Mouse (Mus musculus): Measurements from ENCODE around the gene Olfr921. TPM values are rescaled to one million over a fixed set of nuclear protein-coding genes. Genes with fewer than 3 reads are reported as not detected.

Olfr921 gene
- not detected in 2 replicates for polyA plus RNA-seq (2012; ENCODE audit: low replicate concordance)

DNA sequence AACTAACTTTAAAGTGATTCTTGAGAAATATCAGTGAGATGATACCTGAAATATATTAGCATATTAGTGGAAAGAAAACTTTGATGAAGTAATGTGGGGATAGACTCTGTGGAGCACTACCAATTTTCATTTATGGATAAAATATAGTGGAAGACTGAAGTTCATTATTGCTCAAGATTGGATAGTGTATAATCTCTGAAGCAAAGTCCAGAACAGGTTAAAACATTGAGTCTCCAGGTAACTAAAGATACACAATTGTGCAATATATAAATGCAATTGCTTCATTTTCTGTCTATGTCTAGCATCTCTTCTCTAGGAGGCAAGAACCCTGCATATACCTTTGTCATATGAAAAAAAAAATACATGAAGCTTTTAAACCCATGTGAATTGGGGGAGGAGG is at the start of gene Olfr921:
Olfr921 (plus strand) TSS at position 301 of the 400 bp plus-strand sequence.

DNA sequence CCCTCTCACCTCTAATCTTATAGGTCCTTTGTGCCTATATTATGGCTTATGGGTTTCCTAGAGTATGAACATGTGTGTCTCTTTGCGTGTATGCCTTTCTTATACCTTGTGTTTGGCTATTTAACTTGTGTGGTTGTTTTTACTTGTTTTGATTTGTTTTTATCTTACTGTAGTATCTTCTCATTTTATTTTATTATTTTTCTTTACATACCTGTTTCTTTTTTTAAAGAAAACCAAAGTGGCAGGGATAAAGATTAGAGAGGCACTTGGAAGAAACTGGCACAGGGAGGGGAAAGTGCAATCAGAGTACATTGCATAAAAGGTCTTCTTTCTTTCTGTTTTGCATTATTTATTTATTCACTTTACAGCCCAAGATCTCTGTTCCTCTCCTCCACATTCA is 20.9 kb upstream of the Olfr921 start, which contains the start of gene Olfr920:
Olfr920 (plus strand) TSS at position 301 of the 400 bp plus-strand sequence.

DNA sequence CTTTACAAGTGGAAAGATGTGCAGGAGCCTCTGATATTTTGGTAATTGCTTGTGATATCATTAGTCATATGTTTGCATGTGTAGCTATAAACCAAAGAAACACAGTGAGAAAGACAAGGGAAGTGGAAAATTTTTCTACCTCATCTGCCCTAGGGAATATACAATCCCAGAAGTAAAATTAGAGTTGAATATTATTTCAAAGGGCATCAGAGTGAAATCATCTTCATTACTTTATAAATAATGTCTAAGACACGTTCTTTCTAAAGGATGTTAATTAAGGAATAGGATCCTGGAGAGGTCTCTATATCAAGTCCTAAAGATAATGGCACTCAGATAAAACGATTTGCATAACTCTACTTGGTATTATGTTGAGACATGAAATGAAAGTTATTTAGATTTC is 41.4 kb downstream of the Olfr921 start, which contains the start of gene Olfr922:
Olfr922 (plus strand) TSS at position 301 of the 400 bp plus-strand sequence.

DNA sequence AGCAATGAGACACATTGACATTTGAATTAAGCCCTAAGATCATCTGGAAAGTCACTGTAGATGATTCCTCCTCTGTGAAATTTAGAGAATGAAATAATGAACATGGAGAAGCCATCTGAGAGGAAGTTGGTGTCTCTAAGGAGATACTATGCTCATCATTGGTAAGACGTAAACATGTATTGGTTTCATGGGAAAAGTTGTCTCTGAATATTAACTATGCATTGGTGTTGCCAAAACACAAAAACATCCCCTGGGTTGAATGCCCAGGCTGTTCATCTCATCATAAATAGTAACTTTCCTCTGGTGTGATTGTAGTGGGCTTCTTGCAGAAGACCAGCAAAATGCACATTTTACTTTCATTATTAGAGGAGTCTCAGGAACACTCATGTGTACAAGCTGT is 53.4 kb downstream of the Olfr921 start, which contains the start of gene Olfr923:
Olfr923 (plus strand) TSS at position 301 of the 400 bp plus-strand sequence.

Other genes starting within 250 kb of the Olfr921 start
- not detected in 2 replicates for gene Olfr910, start 235.2 kb upstream of the Olfr921 start, polyA plus RNA-seq (2012; ENCODE audit: low replicate concordance)
- not detected in 2 replicates for gene Olfr912, start 192.9 kb upstream of the Olfr921 start, polyA plus RNA-seq (2012; ENCODE audit: low replicate concordance)
- gene Olfr913, start 180.3 kb upstream of the Olfr921 start, polyA plus RNA-seq (2012; ENCODE audit: low replicate concordance) = not detected in 2 replicates
- not detected in 2 replicates for gene Olfr914, start 168.0 kb upstream of the Olfr921 start, polyA plus RNA-seq (2012; ENCODE audit: low replicate concordance)
- not detected in 2 replicates for gene Olfr916, start 113.2 kb upstream of the Olfr921 start, polyA plus RNA-seq (2012; ENCODE audit: low replicate concordance)
- gene Olfr917, start 107.2 kb upstream of the Olfr921 start, polyA plus RNA-seq (2012; ENCODE audit: low replicate concordance) = not detected in 2 replicates
- not detected in 2 replicates for gene Olfr918, start 98.5 kb upstream of the Olfr921 start, polyA plus RNA-seq (2012; ENCODE audit: low replicate concordance)
- gene Olfr919, start 69.4 kb upstream of the Olfr921 start, polyA plus RNA-seq (2012; ENCODE audit: low replicate concordance) = not detected in 2 replicates
- 1.7 and 1.8 TPM in 2 replicates for gene Vwa5a, start 54.8 kb upstream of the Olfr921 start, polyA plus RNA-seq (2012; ENCODE audit: low replicate concordance)
- 0.02 TPM in 1 of 2 replicates, not detected in the other for gene Olfr920, start 20.8 kb upstream of the Olfr921 start, polyA plus RNA-seq (2012; ENCODE audit: low replicate concordance)
- gene Olfr922, start 41.5 kb downstream of the Olfr921 start, polyA plus RNA-seq (2012; ENCODE audit: low replicate concordance) = not detected in 2 replicates
- gene Olfr923, start 53.5 kb downstream of the Olfr921 start, polyA plus RNA-seq (2012; ENCODE audit: low replicate concordance) = not detected in 2 replicates
- gene Olfr924, start 71.4 kb downstream of the Olfr921 start, polyA plus RNA-seq (2012; ENCODE audit: low replicate concordance) = not detected in 2 replicates
- gene Olfr26, start 82.0 kb downstream of the Olfr921 start, polyA plus RNA-seq (2012; ENCODE audit: low replicate concordance) = not detected in 2 replicates
- not detected in 2 replicates for gene Olfr926, start 104.1 kb downstream of the Olfr921 start, polyA plus RNA-seq (2012; ENCODE audit: low replicate concordance)
- not detected in 2 replicates for gene Olfr930, start 156.7 kb downstream of the Olfr921 start, polyA plus RNA-seq (2012; ENCODE audit: low replicate concordance)
- gene Olfr933, start 199.2 kb downstream of the Olfr921 start, polyA plus RNA-seq (2012; ENCODE audit: low replicate concordance) = not detected in 2 replicates
- not detected in 2 replicates for gene Olfr934, start 215.2 kb downstream of the Olfr921 start, polyA plus RNA-seq (2012; ENCODE audit: low replicate concordance)
- not detected in 2 replicates for gene Olfr935, start 226.6 kb downstream of the Olfr921 start, polyA plus RNA-seq (2012; ENCODE audit: low replicate concordance)